ENCODE assay signal across 25 mouse cellular contexts in the genomic region with DNA sequence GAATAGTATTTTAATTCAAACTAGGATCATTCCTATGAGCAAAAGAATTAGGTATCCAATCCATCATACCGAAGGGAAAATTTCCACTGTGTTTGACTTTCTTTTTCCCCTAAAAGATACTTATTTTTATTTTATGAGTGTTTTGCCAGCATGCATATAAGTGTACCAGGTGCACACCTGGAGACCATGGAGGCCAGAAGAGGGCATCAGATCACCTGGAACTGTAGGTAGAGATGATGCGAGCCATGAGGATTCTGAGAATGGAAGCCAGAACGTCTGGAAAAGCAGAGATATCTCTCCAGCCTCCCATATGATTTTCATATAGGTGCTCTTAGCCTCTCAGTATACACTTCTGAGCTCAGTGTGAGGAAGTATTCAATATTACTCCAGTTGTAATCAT. TPM values are rescaled to one million over a fixed set of nuclear protein-coding genes. Genes with fewer than 3 reads are reported as not detected.
DNase-seq lines count a peak whose midpoint lies in the region; ATAC-seq and TF ChIP-seq lines count a peak whose summit lies in the region.
"Had no signal": no experiment of that assay in that cellular context is flagged by ENCODE, and none has a peak within 500 bp of the region (broad histone marks: within the 10 kb centered on the region; RNA-seq: fewer than 3 reads in every experiment).

No protein-coding gene starts in this region.

- no peak for TF ChIP-seq EP300 in CH12.LX (IDR thresholded peaks at IDR 0.05; ENCODE audit: low read length)

- no peaks in the 10 kb centered on the region for H3K36me3 ChIP-seq in liver, adult 2 months (ENCODE audit: control insufficient read depth, insufficient read depth, low read length)
- H3K36me3 ChIP-seq in liver, embryonic 12.5 days = no peaks in the 10 kb centered on the region
- H3K36me3 ChIP-seq in CH12.LX (replicated peaks in 1 of 2; ENCODE audit: control insufficient read depth in 1 of 2, insufficient read depth in 1 of 2, low read length in 1 of 2) = no peaks in the 10 kb centered on the region
- H3K36me3 ChIP-seq: embryonic facial prominence, embryonic 12.5 days; G1E; hindbrain, embryonic 15.5 days; neural tube, embryonic 12.5 days had no signal

- in situ Hi-C loops in CH12.LX (cut with MboI; ENCODE audit: low pct_ligation_motif_present, low pct_unique_long_range_greater_than_20kb, low sequenced_read_pairs) = no loop called here

- no peaks in the 10 kb centered on the region for H3K27me3 ChIP-seq in liver, adult 2 months (ENCODE audit: control insufficient read depth, insufficient read depth, low read length)
- no peaks in the 10 kb centered on the region for H3K27me3 ChIP-seq in liver, embryonic 12.5 days (replicated peaks)
- no peaks in the 10 kb centered on the region for H3K27me3 ChIP-seq in CH12.LX (replicated peaks)
- H3K27me3 ChIP-seq: embryonic facial prominence, embryonic 12.5 days; hindbrain, embryonic 15.5 days; neural tube, embryonic 12.5 days had no signal

- no peaks in the 10 kb centered on the region for H3K4me1 ChIP-seq in liver, adult 2 months (ENCODE audit: control insufficient read depth, insufficient read depth, low read length)
- no peaks in the 10 kb centered on the region for H3K4me1 ChIP-seq in liver, embryonic 12.5 days
- H3K4me1 ChIP-seq in CH12.LX (ENCODE audit: control insufficient read depth in 1 of 2, insufficient read depth in 2 of 2) = peaks cover 0 to 7% of the 10 kb centered on the region in 2 experiments; a peak in 1 of 4 replicates
- H3K4me1 ChIP-seq: embryonic facial prominence, embryonic 12.5 days; hindbrain, embryonic 15.5 days; neural tube, embryonic 12.5 days had no signal

- 64% methylated on average over 3 of the region's 3 CpGs for WGBS in liver, adult 2 months
- 72% methylated on average over 3 of the region's 3 CpGs for WGBS in liver, embryonic 12.5 days (ENCODE audit: insufficient replicate concordance)

- H3K9ac ChIP-seq in liver, adult 2 months (ENCODE audit: low read depth, low read length) = no peak overlapping the region
- no peak overlapping the region for H3K9ac ChIP-seq in liver, embryonic 12.5 days
- no peak overlapping the region for H3K9ac ChIP-seq in CH12.LX (ENCODE audit: insufficient read depth, low read depth)
- H3K9ac ChIP-seq: embryonic facial prominence, embryonic 12.5 days; hindbrain, embryonic 15.5 days; liver, embryonic 14.5 days; neural tube, embryonic 12.5 days had no signal

- H3K4me2 ChIP-seq in liver, embryonic 12.5 days = no peak overlapping the region
- no peak overlapping the region for H3K4me2 ChIP-seq in CH12.LX (ENCODE audit: insufficient read depth, low read depth, poor library complexity, severe bottlenecking)
- H3K4me2 ChIP-seq: embryonic facial prominence, embryonic 12.5 days; hindbrain, embryonic 15.5 days; neural tube, embryonic 12.5 days had no signal

- no peaks in the 10 kb centered on the region for H3K79me2 ChIP-seq in liver, adult 2 months (ENCODE audit: control insufficient read depth, insufficient read depth, low read length)
- H3K79me2 ChIP-seq in CH12.LX (replicated peaks; ENCODE audit: control insufficient read depth, extremely low read depth, insufficient read depth, poor library complexity, severe bottlenecking) = no peaks in the 10 kb centered on the region

- peak; percentile 11; the same call in 1 of the 2 replicates for TF ChIP-seq CTCF in liver, adult 2 months (IDR thresholded peaks at IDR 0.05; ENCODE audit: low read depth, low read length)
- TF ChIP-seq CTCF in CH12.LX (conservative IDR thresholded peaks at IDR 0.05 in 1 of 2, IDR thresholded peaks at IDR 0.05 in 1 of 2; ENCODE audit: low read depth in 2 of 2, low read length in 2 of 2) = peak in 1 of 2 experiments; percentile 39; a peak in 2 of 4 replicates

- ATAC-seq in liver, embryonic 12.5 days = no peak
- ATAC-seq: forebrain, embryonic 14.5 days had no signal

- H3K4me3 ChIP-seq in liver, adult 2 months (ENCODE audit: insufficient read depth, low read depth, low read length) = no peak overlapping the region
- no peak overlapping the region for H3K4me3 ChIP-seq in liver, embryonic 12.5 days
- H3K4me3 ChIP-seq in CH12.LX (replicated peaks in 1 of 3; ENCODE audit: low read depth in 2 of 3, low read length in 2 of 3, poor library complexity in 1 of 3) = no peak overlapping the region
- H3K4me3 ChIP-seq: embryonic facial prominence, embryonic 12.5 days; erythroblast, embryonic 14.5 days; hindbrain, embryonic 15.5 days; left cerebral cortex, adult 2 months; neural tube, embryonic 12.5 days had no signal

- no peak for TF ChIP-seq POLR2A in liver, adult 2 months (IDR thresholded peaks at IDR 0.05; ENCODE audit: extremely low read depth, insufficient read depth, low read length)
- TF ChIP-seq POLR2A in CH12.LX (IDR thresholded peaks at IDR 0.05; ENCODE audit: low read depth, low read length) = no peak

- dilution Hi-C loops in CH12.LX (cut with MboI; ENCODE audit: extremely low pct_ligation_motif_present, extremely low pct_unique_long_range_greater_than_20kb, low sequenced_read_pairs) = no loop called here

- peak; percentile 31 for TF ChIP-seq RAD21 in CH12.LX (IDR thresholded peaks at IDR 0.05; ENCODE audit: low read depth, low read length)

- peak; percentile 24 for DNase-seq in cerebellum, adult 8-10 months
- no peak for DNase-seq in cerebellum, postnatal 14 days
- DNase-seq in liver, adult 2 months (ENCODE audit: extremely low read depth, low read depth, low spot score) = no peak
- no peak for DNase-seq in CH12.LX (ENCODE audit: extremely low read depth)
- peak; percentile 42 for DNase-seq in brain, adult 2 months (ENCODE audit: low read depth, low spot score)
- no peak for DNase-seq in right cerebral cortex, postnatal 36 days (ENCODE audit: low spot score in 2 of 2)
- DNase-seq in natural killer cell, adult 2 months (ENCODE audit: low spot score in 2 of 2) = no peak
- DNase-seq: adrenal gland, postnatal 36 days; gastrocnemius, postnatal 14 days; heart, adult 18-20 months; heart, postnatal 36 days; kidney, adult 18-20 months; kidney, postnatal 36 days; lung, postnatal 36 days; thymus, adult 18-20 months; thymus, postnatal 4 days had no signal

- no peak overlapping the region for H3K27ac ChIP-seq in liver, adult 2 months (replicated peaks; ENCODE audit: insufficient read depth, low read depth, low read length)
- no peak overlapping the region for H3K27ac ChIP-seq in liver, embryonic 12.5 days
- no peak overlapping the region for H3K27ac ChIP-seq in CH12.LX (ENCODE audit: insufficient read depth, low read depth)
- H3K27ac ChIP-seq: embryonic facial prominence, embryonic 12.5 days; hindbrain, embryonic 15.5 days; left cerebral cortex, adult 2 months; liver, embryonic 14.5 days; neural tube, embryonic 12.5 days had no signal

- no peaks in the 10 kb centered on the region for H3K9me3 ChIP-seq in liver, embryonic 12.5 days (replicated peaks)
- no peaks in the 10 kb centered on the region for H3K9me3 ChIP-seq in CH12.LX (replicated peaks; ENCODE audit: low read length)
- H3K9me3 ChIP-seq: embryonic facial prominence, embryonic 12.5 days; G1E; hindbrain, embryonic 15.5 days; neural tube, embryonic 12.5 days had no signal

TF ChIP-seq in CH12.LX, 34 proteins besides CTCF, POLR2A, EP300 and RAD21:
- TF ChIP-seq SMC3 (IDR thresholded peaks at IDR 0.05; ENCODE audit: low read depth, low read length) (peak; percentile 21; the same call in 1 of the 2 replicates), CHD1 (IDR thresholded peaks at IDR 0.05; ENCODE audit: low read depth, low read length) (no peak)

RNA-seq across cellular contexts. Expression of a gene that starts 58.5 kb away (rescaled TPM):
- total RNA-seq in liver, adult 2 months (2014; rRNA removed) = 253 and 359 TPM in 2 replicates
- polyA plus RNA-seq in liver, adult 2 months (2012; rRNA removed) = 125 and 130 TPM in 2 replicates
- 54.9 and 55.3 TPM in 2 replicates for polyA plus RNA-seq in liver, embryonic 12.5 days (2016; fragmentation: Nextera tagmentation; extraction: Ambion mirVana)
- total RNA-seq in CH12.LX (2012; rRNA removed) (78.9 and 86.0 TPM in 2 replicates), CH12.LX (2014; rRNA removed) (116 and 125 TPM in 2 replicates)
- 83.3 and 83.7 TPM in 2 replicates for polyA plus RNA-seq in CH12.LX (2012; ENCODE audit: insufficient read length, low read depth)

Comparison
In these comparisons a context has a peak if more than half of its experiments do, and no peak if none do; other contexts are left out.
1. DNase-seq: peak in cerebellum, adult 8-10 months (single experiment) and brain, adult 2 months (single experiment); none in cerebellum, postnatal 14 days (0 of 2), liver, adult 2 months (single experiment), CH12.LX (single experiment), right cerebral cortex, postnatal 36 days (0 of 2) and natural killer cell, adult 2 months (0 of 2).